Mouse (Mus musculus): Measurements from ENCODE around the gene Gm21788. TPM values are rescaled to one million over a fixed set of nuclear protein-coding genes. Genes with fewer than 3 reads are reported as not detected.
"Not testable (repeated sequence)": the region's sequence is repeated elsewhere in the genome, so short reads cannot be mapped to it uniquely, and the experiment has no call there.

Gene Gm21788
- not detected in 2 replicates for polyA plus RNA-seq (2015; fragmentation: Nextera tagmentation; extraction: Ambion mirVana)

DNA sequence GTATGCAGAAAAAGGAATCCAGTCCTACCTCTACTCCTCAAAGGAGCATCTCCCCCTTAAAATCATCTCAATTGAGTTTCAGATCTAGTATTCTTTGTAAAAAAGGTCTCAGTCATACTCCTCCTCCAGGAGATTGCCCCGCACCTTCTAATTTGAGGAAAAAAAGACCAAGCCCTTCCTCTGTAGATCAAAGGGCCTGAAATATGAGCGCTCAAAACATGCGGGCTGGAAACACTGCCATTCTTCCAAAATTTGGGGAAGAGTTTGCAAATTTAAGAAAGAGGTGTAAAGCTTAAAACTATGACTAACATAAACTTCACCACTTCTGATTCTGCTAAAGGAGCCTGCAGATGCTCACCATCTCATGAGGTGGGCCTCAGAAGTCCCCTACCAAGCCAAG lies at the start of gene Gm21788:
Gene Gm21788 (plus strand): TSS at position 301 of the 400 bp plus-strand sequence.
- not testable (repeated sequence) for H3K4me1 ChIP-seq; H3K27me3 ChIP-seq; H3K4me2 ChIP-seq; H3K9me3 ChIP-seq; H3K27ac ChIP-seq; H3K9ac ChIP-seq; H3K36me3 ChIP-seq; ATAC-seq (ENCODE audit: borderline replicate concordance, extremely low read depth, low FRiP score, low TSS enrichment); H3K4me3 ChIP-seq
- WGBS: no CpG with 5 or more reads among the region's 3 CpGs

Other genes starting within 250 kb of the Gm21788 start
- gene Gm21244, start 235.7 kb upstream of the Gm21788 start, polyA plus RNA-seq (2015; fragmentation: Nextera tagmentation; extraction: Ambion mirVana): not detected in 2 replicates
- gene Gm28998, start 151.2 kb upstream of the Gm21788 start, polyA plus RNA-seq (2015; fragmentation: Nextera tagmentation; extraction: Ambion mirVana): not detected in 2 replicates
- not detected in 2 replicates for gene Gm20826, start 233.5 kb downstream of the Gm21788 start, polyA plus RNA-seq (2015; fragmentation: Nextera tagmentation; extraction: Ambion mirVana)

All from lung, embryonic 15.5 days (tissue).